Mouse (Mus musculus) embryonic facial prominence, embryonic 13.5 days (tissue): ENCODE data around the gene Tasp1. TPM values are rescaled to one million over a fixed set of nuclear protein-coding genes. Genes with fewer than 3 reads are reported as not detected.
A peak's percentile ranks its signal among the peaks of the same experiment; 100 is the strongest.

ENCODE experiments used
- ATAC-seq: fragments of 200-750 bp; cut with Nextera tagmentation; 2 replicates; pipeline ENCODE4 v1.8.0; 2017; ENCODE audit warnings: low read depth; ENCODE audit not compliant: insufficient number of reproducible peaks, insufficient read depth, low FRiP score, low TSS enrichment
- H3K27ac ChIP-seq: fragments of 300-500 bp; sonication (generic); 2 replicates; pipeline ENCODE4 v1.5.1; 2015; ENCODE audit warnings: moderate library complexity, mild to moderate bottlenecking, inconsistent platforms
- H3K27me3 ChIP-seq: fragments of 300-500 bp; sonication (generic); 2 replicates; pipeline ENCODE4 v1.6.1; 2015; ENCODE audit warnings: mild to moderate bottlenecking, inconsistent platforms
- H3K36me3 ChIP-seq: fragments of 300-500 bp; sonication (generic); 2 replicates; pipeline ENCODE4 v1.6.1; 2015; ENCODE audit warnings: mild to moderate bottlenecking, inconsistent platforms
- H3K4me1 ChIP-seq: fragments of 300-500 bp; sonication (generic); 2 replicates; pipeline ENCODE4 v1.6.1; 2015; ENCODE audit warnings: inconsistent platforms
- H3K4me2 ChIP-seq: fragments of 300-500 bp; sonication (generic); 2 replicates; pipeline ENCODE4 v1.6.1; 2015; ENCODE audit warnings: moderate library complexity, mild to moderate bottlenecking, inconsistent platforms
- H3K4me3 ChIP-seq: fragments of 300-500 bp; sonication (generic); 2 replicates; pipeline ENCODE4 v1.5.1; 2015; ENCODE audit warnings: mild to moderate bottlenecking, inconsistent platforms
- H3K9ac ChIP-seq: fragments of 300-500 bp; sonication (generic); 2 replicates; pipeline ENCODE4 v1.6.1; 2015; ENCODE audit warnings: mild to moderate bottlenecking, inconsistent platforms
- H3K9me3 ChIP-seq: fragments of 300-500 bp; sonication (generic); 2 replicates; pipeline ENCODE4 v1.6.1; 2016; ENCODE audit warnings: inconsistent platforms
- WGBS: fragments of 180-500 bp; shearing (Covaris S2); methylation state at CpG from one replicate; pipeline ENCODE4 v1.1.7; 2015; ENCODE audit warnings: mixed read lengths; 5-methylcytosine and 5-hydroxymethylcytosine counted together
- polyA plus RNA-seq: library from polyadenylated mRNA; unstranded; fragments of >200 nt; fragmentation: Nextera tagmentation; extraction: Ambion mirVana; gene quantifications from 2 replicates; pipeline ENCODE4 v1.2.1, GENCODE M21; 2015

Tasp1 gene
- polyA plus RNA-seq = 23.9 and 26.1 TPM in 2 replicates

- Histone ChIP-seq H3K4me1 (peaks cover 11% of the 10 kb centered on the region), H3K36me3 (no peaks in the 10 kb centered on the region), H3K27ac (peak within 1 kb of the TSS; percentile 84), H3K9ac (peak within 1 kb of the TSS; percentile 89), H3K4me3 (peak within 1 kb of the TSS; percentile 88), H3K9me3 (no peaks in the 10 kb centered on the region), H3K27me3 (0 out of 2 replicates have a peak, but pooled peaks cover 4% of the 10 kb centered on the region), H3K4me2 (peak within 1 kb of the TSS; percentile 82)
- ATAC-seq = peak; percentile 99
- under 1% methylated on average over 68 of the region's 68 CpGs for WGBS
Measured at GRCm38 (mm10) chr2:140066353-140067314, at the start of gene Tasp1. Gene Tasp1 (minus strand): TSS chr2:140066805.

- no peaks in the 10 kb centered on the region for H3K9me3 ChIP-seq
- H3K36me3 ChIP-seq = no peaks in the 10 kb centered on the region
- ATAC-seq = no peak
- no peak overlapping the region for H3K4me2 ChIP-seq
- H3K4me3 ChIP-seq = no peak overlapping the region
- H3K27me3 ChIP-seq = no peaks in the 10 kb centered on the region
- no peaks in the 10 kb centered on the region for H3K4me1 ChIP-seq
- no peak overlapping the region for H3K27ac ChIP-seq
- WGBS = 82% methylated on average over 8 of the region's 8 CpGs
- H3K9ac ChIP-seq = no peak overlapping the region
Measured at GRCm38 (mm10) chr2:140113851-140114250, 47.2 kb upstream of the Tasp1 start.

GRCm38 (mm10) chr2:140108945-140109344 lies 42.3 kb upstream of the Tasp1 start:
- Histone ChIP-seq H3K27me3 (no peaks in the 10 kb centered on the region), H3K27ac (no peak overlapping the region), H3K4me3 (no peak overlapping the region), H3K4me1 (no peaks in the 10 kb centered on the region), H3K4me2 (no peak overlapping the region), H3K36me3 (no peaks in the 10 kb centered on the region), H3K9ac (no peak overlapping the region), H3K9me3 (no peaks in the 10 kb centered on the region)
- whole genome bisulfite sequencing = 33% methylated on average over 1 of the region's 1 CpGs
- ATAC-seq = no peak

GRCm38 (mm10) chr2:140107641-140108040 lies 41.0 kb upstream of the Tasp1 start:
- H3K36me3 ChIP-seq = no peaks in the 10 kb centered on the region
- no peak overlapping the region for H3K4me3 ChIP-seq
- ATAC-seq = no peak
- H3K9ac ChIP-seq = no peak overlapping the region
- H3K4me1 ChIP-seq = no peaks in the 10 kb centered on the region
- no peak overlapping the region for H3K4me2 ChIP-seq
- H3K9me3 ChIP-seq = no peaks in the 10 kb centered on the region
- 87% methylated on average over 4 of the region's 4 CpGs for WGBS
- no peak overlapping the region for H3K27ac ChIP-seq
- H3K27me3 ChIP-seq = no peaks in the 10 kb centered on the region

- no peak for ATAC-seq
- H3K4me3 ChIP-seq = no peak overlapping the region
- no peaks in the 10 kb centered on the region for H3K36me3 ChIP-seq
- no peak overlapping the region for H3K27ac ChIP-seq
- no peak overlapping the region for H3K4me2 ChIP-seq
- 65% methylated on average over 3 of the region's 3 CpGs for WGBS
- no peaks in the 10 kb centered on the region for H3K9me3 ChIP-seq
- H3K27me3 ChIP-seq = no peaks in the 10 kb centered on the region
- no peaks in the 10 kb centered on the region for H3K4me1 ChIP-seq
- H3K9ac ChIP-seq = no peak overlapping the region
Measured at GRCm38 (mm10) chr2:140104951-140105350, 38.3 kb upstream of the Tasp1 start.

- ATAC-seq = no peak
- H3K9me3 ChIP-seq = no peaks in the 10 kb centered on the region
- 74% methylated on average over 3 of the region's 3 CpGs for WGBS
Measured at GRCm38 (mm10) chr2:140100551-140101474, 34.2 kb upstream of the Tasp1 start.

GRCm38 (mm10) chr2:140099971-140100370 lies 33.4 kb upstream of the Tasp1 start:
- Histone ChIP-seq H3K4me3 (no peak overlapping the region), H3K36me3 (no peaks in the 10 kb centered on the region), H3K4me1 (no peaks in the 10 kb centered on the region), H3K9ac (no peak overlapping the region), H3K9me3 (no peaks in the 10 kb centered on the region), H3K4me2 (no peak overlapping the region), H3K27ac (no peak overlapping the region), H3K27me3 (no peaks in the 10 kb centered on the region)
- 79% methylated on average over 3 of the region's 3 CpGs for WGBS
- ATAC-seq = no peak

More at GRCm38 (mm10) chr2:140100551-140101474, 34.2 kb upstream of the Tasp1 start:
- Histone ChIP-seq H3K4me3 (no peak overlapping the region), H3K27me3 (no peaks in the 10 kb centered on the region), H3K27ac (no peak overlapping the region), H3K4me2 (no peak overlapping the region), H3K9ac (no peak overlapping the region), H3K36me3 (no peaks in the 10 kb centered on the region), H3K4me1 (no peaks in the 10 kb centered on the region)

- H3K4me2 ChIP-seq = no peak overlapping the region
- ATAC-seq = no peak
- no peaks in the 10 kb centered on the region for H3K9me3 ChIP-seq
- no peak overlapping the region for H3K27ac ChIP-seq
- no peak overlapping the region for H3K4me3 ChIP-seq
- no peaks in the 10 kb centered on the region for H3K4me1 ChIP-seq
- no peak overlapping the region for H3K9ac ChIP-seq
- no peaks in the 10 kb centered on the region for H3K27me3 ChIP-seq
- WGBS = 81% methylated on average over 3 of the region's 3 CpGs
- H3K36me3 ChIP-seq = no peaks in the 10 kb centered on the region
Measured at GRCm38 (mm10) chr2:140097131-140097591, 30.6 kb upstream of the Tasp1 start.

- ATAC-seq = no peak
- Histone ChIP-seq H3K27me3 (no peaks in the 10 kb centered on the region), H3K9me3 (no peaks in the 10 kb centered on the region), H3K4me3 (no peak overlapping the region), H3K27ac (no peak overlapping the region), H3K4me1 (no peaks in the 10 kb centered on the region), H3K9ac (no peak overlapping the region), H3K4me2 (no peak overlapping the region), H3K36me3 (no peaks in the 10 kb centered on the region)
- WGBS = 89% methylated on average over 5 of the region's 5 CpGs
Measured at GRCm38 (mm10) chr2:140096034-140096433, 29.4 kb upstream of the Tasp1 start.

- ATAC-seq = no peak
- Histone ChIP-seq H3K4me1 (no peaks in the 10 kb centered on the region), H3K27ac (no peak overlapping the region), H3K4me3 (no peak overlapping the region), H3K9ac (no peak overlapping the region), H3K36me3 (no peaks in the 10 kb centered on the region), H3K27me3 (no peaks in the 10 kb centered on the region), H3K9me3 (no peaks in the 10 kb centered on the region), H3K4me2 (no peak overlapping the region)
- 87% methylated on average over 5 of the region's 5 CpGs for WGBS
Measured at GRCm38 (mm10) chr2:140093433-140093832, 26.8 kb upstream of the Tasp1 start.

- 91% methylated on average over 7 of the region's 7 CpGs for WGBS
- no peak for ATAC-seq
- Histone ChIP-seq H3K9me3 (no peaks in the 10 kb centered on the region), H3K4me3 (no peak overlapping the region), H3K4me2 (no peak overlapping the region), H3K36me3 (no peaks in the 10 kb centered on the region), H3K27ac (no peak overlapping the region), H3K27me3 (no peaks in the 10 kb centered on the region), H3K4me1 (0 out of 2 replicates have a peak, but pooled peaks cover 7% of the 10 kb centered on the region), H3K9ac (no peak overlapping the region)
Measured at GRCm38 (mm10) chr2:140084245-140084644, 17.6 kb upstream of the Tasp1 start.
